Mouse (Mus musculus) bone marrow macrophage, adult 2 months (primary cell): Measurements from ENCODE around the gene Gm20388. TPM values are rescaled to one million over a fixed set of nuclear protein-coding genes. Genes with fewer than 3 reads are reported as not detected.

Source experiments
- H3K27ac ChIP-seq: 2 replicates; pipeline ENCODE4 v1.5.1; 2012; ENCODE audit warnings: low read depth, low read length; ENCODE audit not compliant: insufficient read depth
- H3K4me1 ChIP-seq: 2 replicates; pipeline ENCODE4 v1.6.1; 2012; ENCODE audit warnings: low read length; ENCODE audit not compliant: control insufficient read depth, insufficient read depth
- H3K4me3 ChIP-seq: 2 replicates; pipeline ENCODE4 v1.5.1; 2012; ENCODE audit warnings: mild to moderate bottlenecking, low read length, moderate library complexity; ENCODE audit not compliant: insufficient read depth
- CTCF ChIP-seq: IDR thresholded peaks from 2 replicates; pipeline ENCODE4 v1.5.1; 2012; ENCODE audit warnings: low read depth, mild to moderate bottlenecking, low read length, moderate library complexity
- POLR2A ChIP-seq: IDR thresholded peaks from 2 replicates; pipeline ENCODE4 v1.6.1; 2012; ENCODE audit warnings: mild to moderate bottlenecking, low read depth, low read length, borderline replicate concordance
- polyA plus RNA-seq: library from polyadenylated mRNA; stranded (reverse); fragments of >200 nt; gene quantifications from 2 replicates; pipeline ENCODE4 v1.2.4, GENCODE M21; 2012; ENCODE audit not compliant: missing spikeins, insufficient read depth, insufficient read length

The Gm20388 gene
- polyA plus RNA-seq, 1 experiment: 32.7 TPM

DNA sequence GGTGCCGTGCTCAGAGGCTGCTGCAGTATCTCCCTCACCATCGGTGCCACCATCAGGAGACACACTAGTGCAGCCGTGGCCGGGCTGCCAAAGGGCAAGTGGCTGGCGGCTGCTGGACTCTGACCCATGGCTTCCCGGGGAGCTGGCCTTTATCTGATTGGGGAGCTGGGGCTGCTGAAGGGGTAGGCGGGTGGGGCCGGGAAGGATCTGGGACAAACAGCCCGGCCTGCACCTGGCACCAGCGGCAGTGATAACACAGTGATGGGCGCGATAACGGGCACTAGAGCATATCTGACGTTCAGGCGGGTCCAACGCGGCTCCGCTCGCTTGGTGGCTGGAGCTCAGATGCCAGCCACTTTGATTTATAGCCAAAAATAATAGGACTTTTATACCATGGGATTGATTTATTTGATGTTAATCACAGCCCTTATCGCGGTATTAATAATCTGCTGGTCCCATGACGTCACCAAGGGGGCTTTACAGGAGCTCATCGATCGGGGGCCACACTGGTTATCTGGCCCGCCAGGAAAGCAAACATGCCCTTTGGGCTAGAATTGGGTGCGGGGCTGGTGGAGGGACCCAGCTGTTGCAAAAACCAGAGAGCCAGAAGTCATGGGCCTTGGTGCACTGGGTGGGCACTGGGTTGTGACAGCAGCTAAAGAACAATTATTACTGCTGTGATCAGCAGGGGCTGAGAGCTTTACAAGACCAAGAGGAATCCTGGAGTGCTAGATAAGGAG is 2396.2 kb downstream of the Gm20388 start:
- Histone ChIP-seq H3K4me3 (no peak overlapping the region), H3K4me1 (no peaks in the 10 kb centered on the region), H3K27ac (no peak overlapping the region)
- TF ChIP-seq POLR2A: no peak

DNA sequence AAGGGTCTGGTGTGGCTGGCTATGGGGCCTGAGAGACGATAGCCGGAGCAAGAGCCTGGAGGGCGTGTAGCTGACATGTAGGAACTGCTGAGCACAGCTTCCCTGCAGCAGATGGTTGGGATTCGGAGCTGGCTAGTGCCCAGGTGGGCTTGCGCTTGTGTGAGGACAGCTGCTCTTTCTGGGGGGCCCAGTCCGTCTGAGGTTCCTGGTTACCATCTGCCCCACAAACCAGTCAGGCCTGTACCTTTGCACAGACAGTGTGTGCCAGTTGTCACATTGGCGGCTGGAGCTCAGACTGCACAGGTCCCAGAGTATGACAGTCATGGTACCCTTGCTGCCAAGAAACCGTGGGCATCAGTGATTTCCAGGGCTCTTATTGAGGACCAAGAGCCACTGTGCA is 2397.2 kb downstream of the Gm20388 start:
- no peak overlapping the region for H3K4me3 ChIP-seq
- H3K27ac ChIP-seq: no peak overlapping the region
- H3K4me1 ChIP-seq: no peaks in the 10 kb centered on the region
- TF ChIP-seq POLR2A: no peak
- TF ChIP-seq CTCF: no peak

DNA sequence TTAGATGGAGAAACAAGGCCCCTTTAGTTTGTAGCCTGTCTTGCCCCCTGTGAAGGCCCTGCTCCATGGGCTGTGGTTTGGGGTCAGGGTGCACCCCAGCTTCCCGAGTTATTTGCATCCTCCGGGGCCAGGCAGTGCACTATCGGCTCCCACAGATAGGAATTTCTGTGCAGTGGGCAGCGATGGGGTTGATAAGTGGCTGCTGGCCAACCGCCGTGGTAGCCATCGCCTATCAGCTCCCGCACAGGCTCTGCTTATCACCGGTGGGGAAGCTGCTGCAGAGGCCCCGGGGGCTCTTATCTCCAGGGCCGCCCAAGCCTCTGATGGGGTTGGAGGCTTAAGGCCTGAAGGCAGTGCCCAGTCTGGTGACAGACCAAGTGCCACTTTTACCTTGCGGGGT is 2398.6 kb downstream of the Gm20388 start:
- Histone ChIP-seq H3K4me3 (no peak overlapping the region), H3K27ac (no peak overlapping the region), H3K4me1 (peaks cover under 1% of the 10 kb centered on the region)
- TF ChIP-seq POLR2A: no peak
- no peak for TF ChIP-seq CTCF

DNA sequence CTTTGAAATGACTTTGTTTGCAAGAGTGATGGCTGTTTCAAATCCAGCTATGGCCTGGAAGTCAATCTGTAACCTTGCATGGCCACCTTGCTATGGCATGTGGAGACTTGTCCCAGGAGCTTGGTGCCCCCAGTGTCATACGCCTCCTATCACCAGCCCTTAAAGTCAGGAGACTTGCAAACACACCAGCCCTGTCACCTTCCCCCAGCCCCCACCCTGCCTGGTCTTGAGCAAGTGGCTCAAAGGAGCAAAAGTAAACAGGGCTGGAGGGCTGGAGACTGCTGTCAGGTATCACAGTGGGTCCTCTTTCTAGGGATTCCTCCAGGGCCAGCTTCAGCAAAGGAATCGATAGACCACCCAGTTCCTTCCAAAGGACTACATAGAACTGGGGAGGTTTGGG is 2400.5 kb downstream of the Gm20388 start:
- no peak overlapping the region for H3K27ac ChIP-seq
- H3K4me3 ChIP-seq: no peak overlapping the region
- H3K4me1 ChIP-seq: peaks cover 13% of the 10 kb centered on the region
- TF ChIP-seq POLR2A: no peak
- TF ChIP-seq CTCF: no peak

DNA sequence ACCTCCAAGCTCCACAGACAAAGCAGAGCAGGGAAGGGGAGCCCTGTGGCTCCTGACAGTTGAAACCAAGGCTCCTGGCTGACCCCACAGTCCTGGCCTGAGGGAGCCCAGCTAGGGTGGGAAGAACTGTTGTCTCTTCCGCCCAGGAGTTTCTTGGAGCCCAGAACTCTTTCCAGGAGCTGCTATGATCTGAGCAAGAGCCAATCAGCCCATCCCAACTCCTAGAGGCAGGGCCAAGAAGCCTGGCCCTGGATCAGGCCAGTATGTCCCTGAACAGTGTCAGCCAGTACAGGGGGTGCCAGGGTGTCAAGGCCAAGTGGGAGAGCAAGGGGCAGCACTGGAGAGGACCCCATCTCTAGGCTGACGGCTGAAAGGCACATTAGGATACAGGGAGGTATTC is 2401.9 kb downstream of the Gm20388 start:
- H3K27ac ChIP-seq: no peak overlapping the region
- H3K4me3 ChIP-seq: no peak overlapping the region
- H3K4me1 ChIP-seq: peaks cover 14% of the 10 kb centered on the region
- TF ChIP-seq CTCF (no peak), POLR2A (no peak)

DNA sequence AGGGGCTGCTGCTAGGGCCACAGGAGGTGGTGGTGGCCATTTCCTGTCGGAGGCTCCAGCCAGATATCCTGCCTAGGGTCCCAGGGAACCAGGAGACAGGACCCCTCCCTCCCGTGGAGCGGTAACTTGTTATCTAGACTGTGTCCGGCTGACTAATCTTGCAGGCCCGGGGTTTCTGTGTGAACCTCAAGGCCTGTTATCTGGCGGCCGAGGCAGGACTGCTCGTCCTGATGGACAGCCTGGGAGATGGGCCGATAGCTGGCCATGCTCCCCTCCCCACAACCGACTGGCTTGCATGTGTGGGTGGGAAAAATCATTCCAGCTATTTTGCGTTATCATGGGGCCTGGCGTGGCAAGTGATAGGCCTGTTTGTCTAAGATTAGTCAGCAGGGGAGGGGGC is 2402.7 kb downstream of the Gm20388 start:
- peaks cover 22% of the 10 kb centered on the region for H3K4me1 ChIP-seq
- no peak overlapping the region for H3K4me3 ChIP-seq
- no peak overlapping the region for H3K27ac ChIP-seq
- no peak for TF ChIP-seq CTCF
- no peak for TF ChIP-seq POLR2A

DNA sequence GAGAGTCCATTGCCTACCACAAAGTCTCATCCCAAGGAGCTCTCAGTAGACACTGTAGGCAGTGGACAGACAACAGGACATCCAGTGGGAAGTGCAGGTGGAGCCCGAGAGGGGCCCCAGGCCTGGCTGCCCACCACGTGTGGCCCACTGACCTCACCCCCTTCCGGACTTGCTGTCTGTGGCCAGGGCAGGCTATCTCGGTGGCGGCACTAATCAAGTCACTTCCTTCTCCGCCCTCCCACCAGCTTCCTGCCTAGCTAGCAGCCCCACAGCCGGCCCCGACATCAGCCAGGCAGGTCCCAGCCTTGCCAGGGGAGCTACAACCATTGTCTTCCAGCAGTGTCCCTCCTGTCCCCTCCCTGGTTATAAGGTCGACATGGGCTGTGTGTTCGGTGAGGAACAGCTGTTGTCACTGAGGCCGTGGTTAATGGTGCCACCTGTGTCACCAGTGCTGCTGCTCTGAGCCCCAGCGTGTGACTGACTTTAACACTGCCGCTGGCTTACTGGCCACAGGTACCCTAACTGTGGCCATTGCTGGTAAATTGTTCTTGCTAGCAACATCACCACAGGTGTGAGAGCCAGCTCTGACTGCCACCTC is 2404.4 kb downstream of the Gm20388 start:
- Histone ChIP-seq H3K4me3 (peak overlapping the region; percentile 48), H3K4me1 (peaks cover 24% of the 10 kb centered on the region), H3K27ac (peak overlapping the region; percentile 76)
- TF ChIP-seq POLR2A: no peak
- no peak; the same call in 1 of the 2 replicates for TF ChIP-seq CTCF

DNA sequence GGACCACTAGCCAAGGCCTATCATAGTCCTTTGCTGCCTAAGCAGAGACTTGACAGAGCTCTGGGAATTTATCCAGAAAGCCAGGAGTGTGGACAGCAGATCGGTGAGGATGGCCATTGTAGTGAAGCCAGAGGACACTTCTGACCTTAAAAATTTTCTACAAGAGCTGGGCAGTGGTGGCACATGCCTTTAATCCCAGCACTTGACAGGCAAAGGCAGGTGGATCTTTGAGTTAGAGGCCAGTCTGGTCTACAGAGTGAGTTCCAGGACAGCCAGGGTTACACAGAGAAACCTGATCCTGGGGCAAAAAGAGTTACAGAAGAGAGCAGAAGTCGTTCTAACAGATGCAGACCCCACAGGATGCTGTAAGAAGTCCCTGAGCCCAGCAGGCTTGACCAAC is 2405.8 kb downstream of the Gm20388 start:
- TF ChIP-seq CTCF: no peak
- TF ChIP-seq POLR2A: no peak
- Histone ChIP-seq H3K27ac (no peak overlapping the region), H3K4me1 (peaks cover 24% of the 10 kb centered on the region), H3K4me3 (no peak overlapping the region)

DNA sequence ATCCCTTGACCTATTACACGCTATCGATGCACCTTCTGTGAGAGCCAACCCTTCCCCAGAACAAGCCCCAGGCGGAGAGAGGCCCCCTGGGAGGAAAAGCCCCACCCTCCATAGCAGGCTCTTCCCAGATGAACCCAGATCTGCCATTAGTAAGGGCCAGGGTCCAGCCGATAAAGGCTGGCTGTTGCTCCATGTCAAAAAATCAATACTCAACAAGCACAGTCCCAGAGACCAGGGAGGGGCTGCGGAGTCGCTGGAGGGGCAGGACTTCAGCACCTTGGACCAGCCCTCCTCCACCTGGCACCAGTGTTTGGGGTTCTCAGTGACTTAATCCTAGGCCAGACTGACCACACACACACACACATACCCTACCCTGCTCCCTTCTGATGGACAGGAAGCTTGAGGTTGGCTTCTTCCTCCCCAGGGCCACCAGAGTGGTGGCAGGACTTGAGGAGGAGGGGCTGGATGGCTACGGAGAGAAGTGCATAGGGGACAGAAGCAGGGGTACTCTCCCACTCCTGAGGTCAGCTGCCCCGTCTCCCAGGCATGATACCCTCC is 2407.4 kb downstream of the Gm20388 start:
- no peak overlapping the region for H3K27ac ChIP-seq
- no peak for TF ChIP-seq CTCF
- no peak for TF ChIP-seq POLR2A
- no peak overlapping the region for H3K4me3 ChIP-seq
- H3K4me1 ChIP-seq: peaks cover 24% of the 10 kb centered on the region

DNA sequence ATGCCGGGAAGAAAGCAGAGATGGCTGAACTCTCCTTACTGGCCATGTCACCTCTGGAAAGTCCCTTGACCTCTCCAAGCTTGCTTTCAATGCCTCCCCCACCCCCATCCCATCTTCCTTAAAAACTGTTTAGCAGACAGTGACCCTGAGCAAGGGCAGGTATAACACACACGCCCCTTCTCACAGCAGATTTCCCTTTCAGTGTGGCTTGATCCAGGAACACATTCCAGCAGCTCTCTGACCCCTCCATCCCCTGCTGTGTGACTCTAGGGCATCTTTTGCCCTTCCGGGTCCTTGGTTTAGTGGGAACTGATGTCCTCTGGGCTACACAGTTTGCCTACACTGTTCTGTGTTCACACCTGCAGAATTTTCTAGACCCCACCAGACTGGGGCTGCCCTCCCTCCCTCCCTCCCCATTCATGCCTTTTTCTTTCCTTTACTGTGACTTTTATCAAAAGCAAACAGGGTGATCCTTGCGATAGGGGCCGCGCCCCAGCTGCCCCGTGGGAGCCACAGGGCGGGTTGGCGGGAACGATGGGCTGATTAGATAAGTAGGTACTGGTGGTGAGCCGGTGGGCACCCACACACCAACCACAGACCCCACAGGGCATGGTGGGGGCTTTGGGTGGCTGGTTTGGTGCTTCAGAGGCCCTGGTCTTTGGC is 2408.5 kb downstream of the Gm20388 start:
- no peak overlapping the region for H3K27ac ChIP-seq
- TF ChIP-seq CTCF: no peak
- TF ChIP-seq POLR2A: no peak
- H3K4me1 ChIP-seq: peaks cover 28% of the 10 kb centered on the region
- no peak overlapping the region for H3K4me3 ChIP-seq
